Mouse (Mus musculus) kidney, postnatal 10 days (tissue): ENCODE measurements around the gene Srsx.
"Not testable (repeated sequence)": the region's sequence is repeated elsewhere in the genome, so short reads cannot be mapped to it uniquely, and the experiment has no call there.

Source experiments
- DNase-seq: peaks from one replicate; pipeline ENCODE4 v3.0.0; 2021; ENCODE audit warnings: mixed read lengths

Srsx gene

DNA sequence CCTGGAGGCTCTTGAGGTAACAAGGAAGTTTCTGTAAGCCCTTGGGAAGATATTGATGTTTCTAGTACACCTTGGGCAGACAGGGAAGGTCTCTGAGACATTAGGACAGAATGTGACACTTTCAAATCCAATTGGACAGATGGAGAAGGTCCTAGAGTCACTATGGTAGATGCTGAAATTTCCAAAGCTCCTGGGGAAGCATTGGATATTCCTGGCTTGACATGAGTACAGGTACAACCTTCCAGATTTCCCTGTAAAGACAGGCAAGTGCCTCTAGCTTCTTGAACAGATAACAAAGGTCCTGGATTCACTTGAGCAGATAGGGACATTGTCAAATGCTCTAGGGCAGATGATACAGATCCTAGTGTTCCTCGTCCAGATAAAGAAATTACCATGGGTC is at the start of gene Srsx:
Gene Srsx (minus strand): TSS at position 101 of the 400 bp plus-strand sequence.
- not testable (repeated sequence) for DNase-seq

DNA sequence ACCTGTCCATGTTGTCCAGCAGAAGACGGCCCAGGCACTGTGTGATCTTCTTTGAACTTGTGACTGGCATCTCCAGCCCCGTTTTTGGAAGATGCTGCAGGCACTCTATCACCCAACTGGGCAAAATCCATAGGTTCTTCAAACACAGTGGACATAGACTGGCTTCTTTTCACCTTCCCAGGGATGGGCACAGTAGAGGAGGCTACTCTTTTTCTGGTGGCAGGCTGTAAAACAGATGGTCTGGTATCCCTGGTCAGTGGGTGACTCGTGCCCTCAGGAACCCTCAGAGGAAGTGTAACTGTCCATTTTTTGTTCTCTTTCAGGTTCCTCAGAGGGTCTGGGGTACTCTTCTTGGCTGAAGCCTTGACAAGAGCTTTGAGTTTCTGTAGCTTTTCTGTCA is 24.5 kb upstream of the Srsx start, which contains the start of gene Gm17577:
Gene Gm17577 (minus strand): TSS at position 101 of the 400 bp plus-strand sequence.
- not testable (repeated sequence) for DNase-seq
